Mouse (Mus musculus) CH12F3 (cell line): ENCODE results near the gene Smad1.
"Not testable (repeated sequence)": the region's sequence is repeated elsewhere in the genome, so short reads cannot be mapped to it uniquely, and the experiment has no call there.

Source experiments
- in situ Hi-C: fragments of 300-500 bp; cut with MboI; formaldehyde crosslinking; loops from 2 replicates; pipeline ENCODE4 v1.14.3; 2020; ENCODE audit warnings: low sequenced_read_pairs

Gene Smad1

DNA sequence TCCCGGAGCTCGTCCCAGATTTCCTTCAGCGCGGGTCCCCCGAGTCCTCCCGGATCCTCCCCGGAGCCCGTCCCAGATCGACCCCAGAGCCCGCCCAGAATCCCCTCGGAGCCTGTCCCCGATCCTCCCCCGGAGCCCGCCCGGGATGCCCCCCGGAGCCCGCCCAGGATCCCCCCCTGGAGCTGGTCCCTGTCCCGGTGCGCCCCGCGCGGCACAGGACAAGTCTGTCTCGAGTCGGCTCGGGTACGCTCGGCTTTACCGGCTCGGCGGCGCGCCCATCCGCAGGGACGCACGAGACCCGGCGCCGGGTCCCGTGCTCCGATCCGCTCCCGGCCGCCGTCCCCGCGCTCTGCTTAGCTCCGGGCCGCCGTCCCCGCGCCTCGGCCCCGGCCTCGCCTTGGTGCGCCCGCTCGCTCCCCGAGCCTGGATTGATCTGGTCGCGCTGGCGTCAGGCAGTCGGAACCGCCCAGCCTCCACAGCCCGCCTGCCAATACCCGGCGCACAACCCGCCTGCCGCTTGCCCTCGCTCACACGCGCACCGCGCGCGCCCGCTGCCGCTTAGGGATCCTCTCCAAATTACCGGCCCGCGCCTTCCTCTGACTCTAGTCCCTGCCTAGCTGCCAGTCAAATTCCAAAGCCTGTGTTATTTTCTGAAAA, at the start of gene Smad1:
Gene Smad1 (minus strand): TSS at position 525 of the 657 bp plus-strand sequence.
- in situ Hi-C loops = no loop called here

DNA sequence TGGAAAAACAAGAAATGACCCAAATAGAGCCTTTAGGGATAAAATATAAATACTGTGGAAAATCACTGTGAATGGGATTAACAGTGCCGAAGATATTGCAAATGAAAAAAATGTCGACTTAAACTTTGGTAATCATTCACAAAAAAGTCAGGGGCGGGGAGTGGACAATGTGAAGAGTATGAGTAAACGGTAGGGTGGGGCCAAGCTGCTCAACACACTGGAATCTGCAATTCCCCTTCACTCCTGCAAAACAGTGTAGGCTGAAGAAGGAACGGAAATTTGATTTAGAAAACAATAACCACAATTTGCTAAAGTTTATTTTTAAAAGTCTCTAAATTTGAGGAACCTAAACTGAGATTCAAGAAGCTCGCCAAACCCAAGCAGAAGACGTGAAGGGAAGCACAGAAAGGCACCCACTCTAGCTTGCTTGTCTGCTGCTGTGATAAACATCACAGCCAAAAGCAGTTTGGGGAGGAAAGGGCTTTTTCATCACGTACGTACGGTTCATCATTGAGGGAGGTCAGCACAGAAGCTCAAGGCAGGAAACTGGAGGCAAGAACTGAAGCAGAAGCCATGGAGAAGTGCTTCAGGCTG, 48.0 kb upstream of the Smad1 start:
- in situ Hi-C loops = no loop called here

DNA sequence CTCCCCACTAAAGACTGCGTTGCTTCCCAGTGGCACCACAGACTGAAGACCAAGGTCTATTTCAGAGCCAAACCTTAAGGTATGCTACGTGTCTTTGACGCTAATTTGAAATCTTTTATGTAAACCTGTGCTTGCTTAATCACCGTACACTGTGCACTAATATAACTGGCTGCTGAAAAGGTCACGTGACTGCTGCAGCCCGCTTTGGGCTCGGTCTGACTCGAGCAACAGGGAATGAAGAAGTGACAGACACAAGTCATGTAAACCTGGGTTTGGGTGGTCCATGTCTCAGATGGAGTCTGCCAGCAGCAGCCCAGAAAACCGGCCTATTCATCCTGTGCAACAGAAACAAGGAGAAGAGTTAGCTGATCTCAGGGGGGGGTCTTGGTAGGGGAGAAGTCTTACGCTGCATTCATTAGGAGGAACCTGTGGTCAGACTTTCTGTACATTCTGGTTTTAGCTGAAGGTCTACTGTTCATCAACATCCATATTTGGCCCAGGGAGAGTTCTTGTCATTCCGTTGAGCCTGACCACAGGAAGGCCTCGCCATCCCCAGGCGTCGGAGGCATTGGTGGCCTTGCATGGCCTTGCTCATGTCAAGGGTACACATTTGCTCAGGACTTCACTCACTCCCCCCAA, 44.3 kb upstream of the Smad1 start:
- in situ Hi-C loops = no loop called here

DNA sequence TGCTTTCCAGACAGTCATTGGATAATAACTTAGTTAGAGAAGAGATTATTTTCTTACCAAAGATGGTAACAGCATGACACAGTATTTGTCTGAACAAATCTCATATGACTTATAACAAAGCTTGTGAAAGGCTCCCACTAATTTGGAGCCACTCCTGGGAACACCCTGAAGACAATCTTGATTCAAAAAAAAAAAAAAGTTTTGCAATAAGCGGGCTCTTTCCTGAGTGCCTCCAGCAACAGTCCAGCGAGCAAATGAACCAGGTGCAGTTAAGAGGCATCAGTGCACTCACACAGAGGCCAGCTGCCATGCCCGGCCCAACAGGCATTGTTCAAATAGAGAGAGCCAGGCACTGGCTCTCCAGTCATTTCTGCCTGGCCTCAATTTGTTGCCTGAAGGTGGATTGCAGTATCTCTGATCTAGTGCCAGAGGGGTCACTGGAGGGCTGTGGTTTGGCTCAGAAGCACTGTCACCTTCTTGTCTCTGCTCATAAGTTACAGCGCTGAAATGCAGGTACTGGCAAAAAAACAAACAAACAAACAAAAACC, 34.7 kb upstream of the Smad1 start:
- in situ Hi-C loops = no loop called here

DNA sequence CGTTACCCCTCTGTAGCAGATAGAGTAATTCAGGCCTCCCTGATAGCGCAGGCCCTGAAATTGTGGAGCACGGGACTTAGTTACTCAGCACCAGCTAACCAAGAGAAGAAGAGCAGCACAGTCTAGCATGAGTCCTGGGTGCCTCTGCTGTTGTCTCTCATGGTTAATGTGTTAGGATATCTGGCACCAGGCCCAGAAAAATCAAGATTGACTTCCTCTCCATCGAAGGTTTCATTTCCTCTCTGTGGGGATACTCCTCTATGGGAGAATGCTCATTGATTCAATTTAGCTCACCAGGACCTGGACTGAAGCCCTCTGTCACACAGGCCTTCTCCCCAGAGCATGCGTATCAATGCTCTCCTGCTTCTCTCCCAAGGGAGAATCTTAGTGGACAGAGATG, 15.6 kb upstream of the Smad1 start:
- in situ Hi-C loops = no loop called here

DNA sequence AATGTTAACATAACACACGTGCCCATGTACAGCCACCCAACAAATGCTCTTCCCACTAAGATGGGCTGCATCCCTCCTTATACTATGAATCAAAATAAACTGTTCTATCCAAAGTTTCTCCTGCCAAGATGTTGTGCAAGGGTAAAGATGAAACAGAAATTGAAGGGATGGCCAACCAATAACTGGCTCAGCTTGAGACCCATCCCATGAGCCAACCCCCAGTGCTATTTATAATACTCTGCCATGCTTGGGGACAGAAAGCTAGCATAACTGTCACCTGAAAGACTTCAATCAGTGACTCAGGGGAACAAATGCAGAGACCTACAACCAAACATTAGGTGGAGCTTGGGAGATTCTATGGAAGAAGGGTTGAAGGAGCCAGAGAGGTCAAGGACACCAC, 11.2 kb upstream of the Smad1 start:
- in situ Hi-C loops = no loop called here

DNA sequence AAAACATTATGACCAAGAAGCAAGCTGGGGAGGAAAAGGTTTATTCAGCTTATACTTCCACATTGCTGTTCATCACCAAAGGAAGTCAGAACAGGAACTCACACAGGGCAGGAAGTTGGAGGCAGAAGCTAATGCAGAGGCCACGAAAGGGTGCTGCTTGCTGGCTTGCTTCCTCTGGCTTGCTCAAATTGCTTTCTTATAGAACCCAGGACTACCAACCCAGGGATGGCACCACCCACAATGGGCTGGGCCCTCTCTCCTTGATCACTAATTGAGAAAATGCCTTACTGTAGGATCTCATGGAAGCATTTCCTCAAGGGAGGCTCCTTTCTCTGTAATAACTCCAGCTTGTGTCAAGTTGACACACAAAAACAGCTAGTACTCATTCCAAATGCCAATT, 8.0 kb upstream of the Smad1 start:
- in situ Hi-C loops = not testable (repeated sequence)

DNA sequence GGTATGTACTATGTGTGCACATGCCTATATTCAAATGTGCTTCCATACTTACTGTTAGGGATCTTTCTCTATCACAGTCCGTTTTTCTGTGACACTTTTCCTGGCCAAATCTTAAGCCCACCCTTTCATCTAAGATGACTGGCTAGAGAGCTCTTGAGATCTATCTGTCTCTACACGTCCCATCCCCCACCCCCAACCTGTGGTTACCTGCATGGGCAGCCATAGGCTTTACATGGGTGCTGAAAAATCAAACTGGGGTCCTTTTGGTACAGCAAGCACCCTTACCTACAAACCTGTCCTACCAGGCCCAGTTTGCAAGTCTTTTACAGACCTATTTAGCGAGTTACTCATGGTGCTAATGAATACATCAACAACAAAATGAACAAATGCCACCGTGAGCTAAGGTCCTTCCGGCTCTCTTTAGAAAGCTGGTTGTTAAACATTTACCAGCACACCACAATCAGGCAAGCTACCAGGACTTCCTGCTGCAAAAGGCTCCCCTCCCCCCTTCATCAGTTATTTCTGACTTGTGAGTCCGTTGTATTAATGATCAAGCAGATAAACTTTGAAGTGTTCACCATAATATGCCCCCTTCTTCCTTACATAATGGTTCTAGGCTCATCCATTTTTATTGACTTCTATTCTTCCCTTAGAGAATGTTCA, 5.7 kb upstream of the Smad1 start:
- in situ Hi-C loops = no loop called here

DNA sequence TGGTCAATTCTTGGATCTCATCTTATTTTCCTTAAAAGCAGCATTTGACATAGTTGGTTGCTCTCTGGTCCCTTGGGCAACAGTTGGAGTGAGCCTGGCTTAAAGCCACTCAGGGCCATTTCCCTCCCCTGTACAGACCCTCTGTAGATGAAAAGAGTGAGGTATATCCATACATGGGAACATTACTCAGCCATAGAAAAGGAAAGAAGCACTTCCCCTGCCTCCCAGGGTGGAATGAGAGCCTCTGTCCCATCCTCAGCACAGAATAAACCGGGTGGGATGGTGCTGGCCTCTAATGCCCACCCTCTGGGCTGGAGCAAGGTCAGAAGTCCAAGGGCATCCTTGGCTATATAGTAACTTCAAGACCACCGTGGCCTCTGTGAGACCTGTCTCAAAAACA, 1.4 kb upstream of the Smad1 start:
- in situ Hi-C loops = no loop called here

DNA sequence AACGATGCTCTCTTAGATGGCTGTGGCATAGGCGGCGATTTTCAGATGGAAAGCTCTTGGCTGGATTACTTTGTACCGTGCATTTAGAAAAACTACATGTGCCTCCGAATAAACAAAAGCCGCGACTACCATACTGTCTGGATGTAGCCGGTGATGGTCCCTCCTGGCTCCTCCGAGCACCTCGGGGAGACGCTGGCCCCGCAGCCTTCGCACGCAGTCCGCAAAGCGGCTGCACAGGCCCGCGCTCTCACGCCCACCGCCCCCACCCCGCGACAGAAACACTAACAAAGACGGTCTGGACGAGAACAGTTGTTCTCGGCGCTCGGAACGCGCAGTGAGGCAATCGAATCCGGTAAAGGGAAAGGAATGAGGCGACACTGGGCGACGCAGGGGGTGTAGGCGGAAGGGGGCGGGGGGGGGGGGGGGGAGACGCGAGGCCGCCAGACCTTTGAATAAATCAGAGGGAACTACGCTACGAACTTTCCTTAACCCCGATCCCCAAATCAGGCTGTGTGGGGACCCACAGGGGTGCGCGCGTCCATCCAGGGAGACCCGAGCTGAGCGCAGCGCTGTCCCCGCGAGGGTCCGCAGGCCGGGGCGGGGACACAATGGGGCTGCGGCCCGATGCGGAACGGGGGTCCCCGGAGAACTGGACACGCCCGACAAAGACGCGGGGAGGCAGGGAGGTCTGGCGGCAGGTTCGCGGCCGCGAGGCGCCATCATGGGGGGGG, 902 bp downstream of the Smad1 start:
- in situ Hi-C loops = no loop called here

DNA sequence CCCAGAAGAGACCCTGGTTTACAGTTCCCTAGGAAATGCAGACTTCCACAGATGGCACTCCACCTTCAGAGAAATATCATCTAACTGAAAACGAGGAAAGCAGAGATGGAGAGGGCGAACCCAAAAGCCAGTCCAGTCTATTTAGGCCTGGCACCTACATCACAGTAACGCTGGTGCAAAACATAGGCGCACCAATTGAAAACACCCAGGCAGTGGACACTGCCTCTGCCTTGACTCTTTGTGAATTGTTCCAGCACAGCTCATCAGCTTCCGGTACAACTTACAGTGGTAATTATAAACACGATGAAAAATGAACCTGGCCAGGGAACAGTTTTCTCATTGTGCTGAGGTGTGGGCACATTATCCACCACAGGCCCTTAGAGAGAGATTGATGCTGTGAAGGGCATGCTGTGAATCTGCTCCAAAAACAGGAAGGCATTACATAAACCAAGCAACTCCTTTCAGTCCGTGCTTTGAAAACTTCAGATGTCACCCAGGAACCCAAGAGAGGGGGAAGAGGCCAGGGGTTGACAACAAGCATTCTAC, 1.5 kb downstream of the Smad1 start:
- in situ Hi-C loops = no loop called here

DNA sequence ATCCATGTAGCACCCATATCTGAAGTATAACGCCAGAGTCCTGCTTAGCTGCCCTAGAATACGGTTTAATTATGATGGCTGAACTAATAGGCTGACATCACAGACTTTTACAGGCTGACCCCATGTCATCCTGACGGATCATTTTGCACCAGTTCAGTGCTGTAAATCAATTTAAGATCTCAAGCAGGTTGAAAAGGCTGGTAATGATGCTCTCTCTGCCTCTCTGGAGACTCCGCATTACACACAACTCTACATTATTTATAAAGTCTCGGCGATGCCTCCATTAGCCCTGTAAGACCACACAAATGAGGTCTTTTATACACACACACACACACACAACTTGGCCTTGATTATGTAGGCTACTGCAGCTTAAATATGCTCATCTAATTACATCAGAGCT, 2.4 kb downstream of the Smad1 start:
- in situ Hi-C loops = no loop called here

DNA sequence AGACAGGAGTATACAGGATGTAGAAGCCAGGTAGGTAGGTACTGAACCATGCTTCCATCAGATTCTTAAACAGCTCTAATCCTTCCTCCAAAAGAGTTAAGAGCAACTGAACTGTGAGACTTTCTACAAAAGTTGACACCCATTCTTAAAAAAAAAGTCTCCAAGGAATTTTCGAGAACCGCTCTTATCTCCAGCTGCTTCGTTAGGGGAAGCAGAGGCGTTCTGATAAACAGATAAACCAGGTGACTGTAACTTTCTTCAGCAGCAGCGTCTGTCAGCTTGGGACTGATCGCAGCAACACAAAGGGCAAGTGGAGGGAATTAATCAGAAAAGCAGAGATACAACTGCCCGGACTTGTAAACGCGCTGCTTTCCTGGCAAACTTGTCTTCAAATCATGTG, 5.3 kb downstream of the Smad1 start:
- in situ Hi-C loops = no loop called here

DNA sequence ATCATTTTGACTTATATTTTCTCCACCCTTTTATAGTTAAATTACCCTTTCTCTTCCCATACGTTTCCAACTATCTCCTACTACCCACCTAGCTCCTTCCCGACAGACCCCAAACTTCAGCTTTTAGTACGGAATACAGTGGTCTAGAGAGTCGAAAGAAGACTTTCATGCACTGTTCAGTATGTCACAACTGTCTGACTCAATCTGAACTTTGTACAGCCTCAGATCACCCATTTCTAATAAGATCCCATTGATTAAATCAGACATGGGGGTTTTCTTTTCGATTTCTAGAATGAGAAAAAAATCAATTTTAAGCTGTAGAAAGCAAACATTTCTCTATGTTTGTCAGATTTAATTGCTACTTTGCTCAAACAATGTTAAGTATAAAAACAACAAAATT, 6.1 kb downstream of the Smad1 start:
- in situ Hi-C loops = no loop called here

DNA sequence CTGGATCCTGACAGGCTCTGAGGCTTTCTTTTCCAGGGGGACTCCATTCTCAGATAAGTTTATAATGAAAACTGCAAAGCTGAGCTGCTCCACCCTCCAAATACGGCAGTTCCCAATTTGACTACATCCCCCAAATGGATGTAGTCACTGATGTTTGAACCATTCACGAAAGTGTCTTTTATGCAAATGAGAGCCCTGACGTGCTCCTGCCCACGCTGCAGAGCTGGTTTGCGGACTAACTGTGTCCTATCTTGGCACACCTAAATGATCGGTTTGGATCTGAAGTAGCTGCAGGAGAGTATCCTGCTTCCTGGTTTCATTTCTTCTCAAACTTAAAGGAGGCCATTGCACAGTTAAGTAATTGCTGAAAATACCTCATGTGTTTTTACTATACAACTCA, 6.7 kb downstream of the Smad1 start:
- in situ Hi-C loops = no loop called here

DNA sequence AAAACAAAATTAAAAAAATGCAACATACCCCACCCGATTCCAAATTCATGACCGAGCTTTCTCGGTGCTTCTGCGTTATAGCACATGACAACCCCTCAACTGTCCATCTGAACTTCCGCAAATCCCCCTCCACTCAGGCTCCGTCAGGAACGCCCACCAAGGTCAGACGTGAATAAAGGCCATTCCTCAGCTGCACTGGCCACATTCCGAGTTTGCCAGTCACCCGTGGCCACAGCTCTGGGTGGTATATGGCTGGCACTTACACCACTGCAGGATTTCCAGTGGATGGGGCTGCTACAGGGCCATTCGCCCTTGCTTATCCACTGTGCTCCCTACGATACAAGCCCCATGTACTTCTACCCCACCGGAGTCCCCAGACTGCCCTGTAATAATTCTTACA, 7.9 kb downstream of the Smad1 start:
- in situ Hi-C loops = no loop called here

DNA sequence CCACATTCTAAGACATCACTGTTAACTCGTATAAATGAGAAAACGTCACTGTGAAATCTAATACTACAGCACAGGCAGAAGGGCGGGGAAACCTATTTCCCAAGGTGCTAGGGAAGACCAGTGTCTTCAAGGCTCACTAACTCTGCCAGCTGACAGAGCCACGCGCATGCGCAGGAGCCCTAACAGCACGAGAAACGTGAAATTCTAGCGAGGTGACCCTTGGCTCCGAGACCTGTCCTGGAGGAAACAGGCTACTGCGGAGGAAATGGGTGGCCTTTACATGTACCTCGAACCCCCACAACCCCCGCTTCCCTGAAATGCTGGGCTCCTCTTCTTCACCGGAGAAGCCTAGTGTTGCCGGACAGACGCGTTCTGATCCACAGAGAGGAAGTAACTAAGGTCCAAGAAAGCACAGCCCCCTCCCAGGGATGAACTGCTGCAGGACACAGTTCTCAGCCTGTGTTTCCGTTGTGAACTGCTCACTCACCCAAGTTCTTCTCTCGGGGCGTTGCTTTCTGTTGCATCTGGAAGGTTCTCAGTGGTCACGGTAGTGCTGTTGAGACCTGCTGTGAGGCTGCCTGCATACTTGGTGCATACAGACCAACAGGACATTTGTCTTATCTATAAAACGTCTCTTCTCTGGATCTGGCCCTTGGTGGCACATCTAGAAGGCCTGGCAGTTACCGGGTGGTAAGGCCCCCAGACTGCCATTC, 10.1 kb downstream of the Smad1 start:
- in situ Hi-C loops = no loop called here

DNA sequence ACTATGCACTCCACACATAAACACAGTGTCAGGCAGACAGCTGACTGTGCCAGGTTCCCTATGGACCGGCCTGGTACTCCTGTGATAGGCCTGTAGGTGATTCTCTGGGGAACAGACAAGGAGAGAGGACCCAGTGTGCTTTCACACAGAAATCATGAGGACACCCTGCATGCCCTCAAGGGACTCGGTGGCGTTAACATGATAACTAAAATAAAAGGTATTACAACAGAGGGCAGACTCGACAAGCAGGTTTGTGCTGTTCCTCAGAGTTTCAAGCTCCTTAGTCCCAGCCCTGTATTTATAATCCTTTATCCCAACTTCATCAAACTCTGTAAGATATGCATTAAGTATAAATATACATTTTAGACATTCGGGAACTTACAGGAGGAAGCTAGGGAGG, 12.5 kb downstream of the Smad1 start:
- in situ Hi-C loops = no loop called here

DNA sequence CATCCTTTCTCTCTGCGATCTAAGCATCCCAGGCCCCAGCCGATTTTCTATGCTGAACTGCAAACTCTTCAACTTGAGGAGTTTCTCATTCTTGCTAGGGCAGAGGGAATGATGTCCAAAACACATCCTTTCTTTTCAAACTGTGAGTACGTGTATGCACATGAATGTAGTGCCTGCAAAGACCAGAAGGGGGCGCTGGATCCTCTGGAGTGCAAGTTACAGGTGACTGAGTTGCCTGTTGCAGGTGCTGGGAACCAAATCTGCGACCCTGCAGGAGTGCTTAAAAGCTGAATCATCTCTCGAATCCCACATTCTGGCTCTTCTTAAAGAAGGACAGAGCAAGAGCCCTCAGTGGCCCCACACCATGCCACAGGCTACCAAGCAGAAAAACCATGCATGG, 13.0 kb downstream of the Smad1 start:
- in situ Hi-C loops = no loop called here
